Mouse (Mus musculus): Measurements from ENCODE around the gene Kif22. TPM values are rescaled to one million over a fixed set of nuclear protein-coding genes. Genes with fewer than 3 reads are reported as not detected.
"Not testable (repeated sequence)": the region's sequence is repeated elsewhere in the genome, so short reads cannot be mapped to it uniquely, and the experiment has no call there.

Kif22 gene
- polyA plus RNA-seq, 1 experiment from 2014 or later = 74.3 TPM

GRCm38 (mm10) chr7:127085751-127086150 lies 43.5 kb upstream of the Kif22 start:
- not testable (repeated sequence) for ATAC-seq (ENCODE audit: insufficient number of reproducible peaks, insufficient read depth, low FRiP score, low read depth)

GRCm38 (mm10) chr7:127084794-127085193 lies 42.5 kb upstream of the Kif22 start:
- Histone ChIP-seq H3K4me1 (ENCODE audit: control insufficient read depth in 2 of 2, insufficient read depth in 2 of 2, low read length in 2 of 2) (peaks cover 5 to 9% of the 10 kb centered on the region in 2 experiments; a peak in 2 of 4 replicates), H3K9ac (ENCODE audit: low read length) (no peak overlapping the region), H3K4me3 (ENCODE audit: control insufficient read depth in 1 of 2, insufficient read depth in 1 of 2, low read depth in 1 of 2, low read length in 2 of 2) (no peak overlapping the region), H3K27me3 (ENCODE audit: control insufficient read depth, insufficient read depth, low read length) (no peaks in the 10 kb centered on the region), H3K36me3 (ENCODE audit: control insufficient read depth, insufficient read depth, low read length) (no peaks in the 10 kb centered on the region), H3K27ac (replicated peaks in 1 of 2; ENCODE audit: control insufficient read depth in 1 of 2, insufficient read depth in 1 of 2, low read depth in 2 of 2, low read length in 2 of 2) (no peak overlapping the region), H3K4me2 (ENCODE audit: low read length) (no peak overlapping the region), H3K9me3 (ENCODE audit: control insufficient read depth, low read length) (no peaks in the 10 kb centered on the region)
- no peak for ATAC-seq (ENCODE audit: insufficient number of reproducible peaks, insufficient read depth, low FRiP score, low read depth)
- WGBS = 82% methylated on average over 2 of the region's 2 CpGs

More at GRCm38 (mm10) chr7:127085751-127086150, 43.5 kb upstream of the Kif22 start:
- not testable (repeated sequence) for H3K4me2 ChIP-seq (ENCODE audit: low read length); H3K27me3 ChIP-seq (ENCODE audit: control insufficient read depth, insufficient read depth, low read length); H3K4me3 ChIP-seq (ENCODE audit: control insufficient read depth in 1 of 2, insufficient read depth in 1 of 2, low read depth in 1 of 2, low read length in 2 of 2); H3K9me3 ChIP-seq (ENCODE audit: control insufficient read depth, low read length); H3K9ac ChIP-seq (ENCODE audit: low read length); H3K36me3 ChIP-seq (ENCODE audit: control insufficient read depth, insufficient read depth, low read length); H3K4me1 ChIP-seq (ENCODE audit: control insufficient read depth in 2 of 2, insufficient read depth in 2 of 2, low read length in 2 of 2); H3K27ac ChIP-seq (replicated peaks in 1 of 2; ENCODE audit: control insufficient read depth in 1 of 2, insufficient read depth in 1 of 2, low read depth in 2 of 2, low read length in 2 of 2)
- WGBS = 28% methylated on average over 6 of the region's 6 CpGs

- 81% methylated on average over 4 of the region's 4 CpGs for WGBS
- ATAC-seq (ENCODE audit: insufficient number of reproducible peaks, insufficient read depth, low FRiP score, low read depth) = no peak
- Histone ChIP-seq H3K27ac (replicated peaks in 1 of 2; ENCODE audit: control insufficient read depth in 1 of 2, insufficient read depth in 1 of 2, low read depth in 2 of 2, low read length in 2 of 2) (no peak overlapping the region), H3K4me3 (ENCODE audit: control insufficient read depth in 1 of 2, insufficient read depth in 1 of 2, low read depth in 1 of 2, low read length in 2 of 2) (no peak overlapping the region), H3K9me3 (ENCODE audit: control insufficient read depth, low read length) (no peaks in the 10 kb centered on the region), H3K4me1 (ENCODE audit: control insufficient read depth in 2 of 2, insufficient read depth in 2 of 2, low read length in 2 of 2) (peaks cover under 1% of the 10 kb centered on the region in 2 experiments; a peak in 1 of 4 replicates), H3K4me2 (ENCODE audit: low read length) (no peak overlapping the region), H3K9ac (ENCODE audit: low read length) (no peak overlapping the region), H3K36me3 (ENCODE audit: control insufficient read depth, insufficient read depth, low read length) (no peaks in the 10 kb centered on the region), H3K27me3 (ENCODE audit: control insufficient read depth, insufficient read depth, low read length) (no peaks in the 10 kb centered on the region)
Measured at GRCm38 (mm10) chr7:127083689-127084088, 41.4 kb upstream of the Kif22 start.

GRCm38 (mm10) chr7:127082995-127083394 lies 40.7 kb upstream of the Kif22 start:
- Histone ChIP-seq H3K4me1 (ENCODE audit: control insufficient read depth in 2 of 2, insufficient read depth in 2 of 2, low read length in 2 of 2) (no peaks in the 10 kb centered on the region), H3K4me3 (ENCODE audit: control insufficient read depth in 1 of 2, insufficient read depth in 1 of 2, low read depth in 1 of 2, low read length in 2 of 2) (no peak overlapping the region), H3K36me3 (ENCODE audit: control insufficient read depth, insufficient read depth, low read length) (no peaks in the 10 kb centered on the region), H3K27ac (replicated peaks in 1 of 2; ENCODE audit: control insufficient read depth in 1 of 2, insufficient read depth in 1 of 2, low read depth in 2 of 2, low read length in 2 of 2) (no peak overlapping the region), H3K4me2 (ENCODE audit: low read length) (no peak overlapping the region), H3K9ac (ENCODE audit: low read length) (no peak overlapping the region), H3K9me3 (ENCODE audit: control insufficient read depth, low read length) (no peaks in the 10 kb centered on the region), H3K27me3 (ENCODE audit: control insufficient read depth, insufficient read depth, low read length) (no peaks in the 10 kb centered on the region)
- WGBS = 40% methylated on average over 2 of the region's 2 CpGs
- no peak for ATAC-seq (ENCODE audit: insufficient number of reproducible peaks, insufficient read depth, low FRiP score, low read depth)

- Histone ChIP-seq H3K27ac (replicated peaks in 1 of 2; ENCODE audit: control insufficient read depth in 1 of 2, insufficient read depth in 1 of 2, low read depth in 2 of 2, low read length in 2 of 2) (no peak overlapping the region), H3K4me1 (ENCODE audit: control insufficient read depth in 2 of 2, insufficient read depth in 2 of 2, low read length in 2 of 2) (no peaks in the 10 kb centered on the region), H3K9me3 (ENCODE audit: control insufficient read depth, low read length) (no peaks in the 10 kb centered on the region), H3K4me3 (ENCODE audit: control insufficient read depth in 1 of 2, insufficient read depth in 1 of 2, low read depth in 1 of 2, low read length in 2 of 2) (no peak overlapping the region), H3K36me3 (ENCODE audit: control insufficient read depth, insufficient read depth, low read length) (no peaks in the 10 kb centered on the region), H3K27me3 (ENCODE audit: control insufficient read depth, insufficient read depth, low read length) (no peaks in the 10 kb centered on the region), H3K4me2 (ENCODE audit: low read length) (no peak overlapping the region), H3K9ac (ENCODE audit: low read length) (no peak overlapping the region)
- WGBS = 55% methylated on average over 8 of the region's 8 CpGs
- no peak for ATAC-seq (ENCODE audit: insufficient number of reproducible peaks, insufficient read depth, low FRiP score, low read depth)
Measured at GRCm38 (mm10) chr7:127082271-127082670, 40.0 kb upstream of the Kif22 start.

- Histone ChIP-seq H3K27ac (replicated peaks in 1 of 2; ENCODE audit: control insufficient read depth in 1 of 2, insufficient read depth in 1 of 2, low read depth in 2 of 2, low read length in 2 of 2) (no peak overlapping the region), H3K9me3 (ENCODE audit: control insufficient read depth, low read length) (peaks cover 3% of the 10 kb centered on the region; the same call in 1 of the 2 replicates), H3K4me2 (ENCODE audit: low read length) (no peak overlapping the region), H3K27me3 (ENCODE audit: control insufficient read depth, insufficient read depth, low read length) (no peaks in the 10 kb centered on the region), H3K9ac (ENCODE audit: low read length) (no peak overlapping the region), H3K36me3 (ENCODE audit: control insufficient read depth, insufficient read depth, low read length) (no peaks in the 10 kb centered on the region), H3K4me1 (ENCODE audit: control insufficient read depth in 2 of 2, insufficient read depth in 2 of 2, low read length in 2 of 2) (peaks cover 0 to 4% of the 10 kb centered on the region in 2 experiments; a peak in 1 of 4 replicates), H3K4me3 (ENCODE audit: control insufficient read depth in 1 of 2, insufficient read depth in 1 of 2, low read depth in 1 of 2, low read length in 2 of 2) (no peak overlapping the region)
- ATAC-seq (ENCODE audit: insufficient number of reproducible peaks, insufficient read depth, low FRiP score, low read depth) = no peak
- 49% methylated on average over 3 of the region's 3 CpGs for WGBS
Measured at GRCm38 (mm10) chr7:127080045-127080444, 37.8 kb upstream of the Kif22 start.

GRCm38 (mm10) chr7:127077692-127078091 lies 35.4 kb upstream of the Kif22 start:
- no peak overlapping the region for H3K9ac ChIP-seq (ENCODE audit: low read length)
- no peak overlapping the region for H3K4me2 ChIP-seq (ENCODE audit: low read length)
- H3K4me1 ChIP-seq (ENCODE audit: control insufficient read depth in 2 of 2, insufficient read depth in 2 of 2, low read length in 2 of 2) = peaks cover 0 to 4% of the 10 kb centered on the region in 2 experiments; a peak in 1 of 4 replicates
- 83% methylated on average over 3 of the region's 3 CpGs for WGBS
- ATAC-seq (ENCODE audit: insufficient number of reproducible peaks, insufficient read depth, low FRiP score, low read depth) = no peak
- H3K9me3 ChIP-seq (ENCODE audit: control insufficient read depth, low read length) = peaks cover 4% of the 10 kb centered on the region; the same call in 1 of the 2 replicates
- no peak overlapping the region for H3K4me3 ChIP-seq (ENCODE audit: control insufficient read depth in 1 of 2, insufficient read depth in 1 of 2, low read depth in 1 of 2, low read length in 2 of 2)
- no peaks in the 10 kb centered on the region for H3K27me3 ChIP-seq (ENCODE audit: control insufficient read depth, insufficient read depth, low read length)
- no peak overlapping the region for H3K27ac ChIP-seq (replicated peaks in 1 of 2; ENCODE audit: control insufficient read depth in 1 of 2, insufficient read depth in 1 of 2, low read depth in 2 of 2, low read length in 2 of 2)
- no peaks in the 10 kb centered on the region for H3K36me3 ChIP-seq (ENCODE audit: control insufficient read depth, insufficient read depth, low read length)

- Histone ChIP-seq H3K9me3 (ENCODE audit: control insufficient read depth, low read length) (peaks cover 4% of the 10 kb centered on the region; the same call in 1 of the 2 replicates), H3K4me2 (ENCODE audit: low read length) (no peak overlapping the region), H3K4me3 (ENCODE audit: control insufficient read depth in 1 of 2, insufficient read depth in 1 of 2, low read depth in 1 of 2, low read length in 2 of 2) (no peak overlapping the region), H3K36me3 (ENCODE audit: control insufficient read depth, insufficient read depth, low read length) (no peaks in the 10 kb centered on the region), H3K27ac (replicated peaks in 1 of 2; ENCODE audit: control insufficient read depth in 1 of 2, insufficient read depth in 1 of 2, low read depth in 2 of 2, low read length in 2 of 2) (no peak overlapping the region), H3K4me1 (ENCODE audit: control insufficient read depth in 2 of 2, insufficient read depth in 2 of 2, low read length in 2 of 2) (peaks cover 0 to 6% of the 10 kb centered on the region in 2 experiments; a peak in 2 of 4 replicates), H3K27me3 (ENCODE audit: control insufficient read depth, insufficient read depth, low read length) (no peaks in the 10 kb centered on the region), H3K9ac (ENCODE audit: low read length) (no peak overlapping the region)
- WGBS = 70% methylated on average over 5 of the region's 5 CpGs
- no peak for ATAC-seq (ENCODE audit: insufficient number of reproducible peaks, insufficient read depth, low FRiP score, low read depth)
Measured at GRCm38 (mm10) chr7:127076188-127076587, 33.9 kb upstream of the Kif22 start.

Data from heart, embryonic 14.5 days (tissue).